Mouse (Mus musculus): Measurements from ENCODE around the gene Yy1.

DNA sequence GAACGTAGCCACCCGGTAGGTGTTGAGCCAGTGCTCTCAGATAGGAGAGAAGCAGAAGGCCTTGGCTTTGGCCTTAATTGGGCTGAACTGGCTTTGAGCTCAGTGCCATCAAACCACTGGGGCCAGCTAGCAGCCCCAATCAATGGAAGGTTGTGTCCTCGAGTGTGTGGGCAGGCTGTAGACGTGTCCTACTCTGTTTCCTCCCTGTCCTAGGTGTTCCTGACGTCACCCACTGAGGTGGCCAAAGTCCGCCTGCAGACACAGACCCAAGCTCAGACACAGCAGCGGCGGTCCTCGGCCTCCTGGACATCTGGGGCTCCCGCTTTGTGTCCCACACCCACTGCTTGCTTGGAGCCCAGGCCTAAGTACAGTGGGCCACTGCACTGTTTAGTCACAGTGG, 62.3 kb downstream of the Yy1 start:
- TF ChIP-seq EP300 (IDR thresholded peaks at IDR 0.05; ENCODE audit: low read depth) (no peak), CTCF (IDR thresholded peaks at IDR 0.05; ENCODE audit: low read depth) (no peak)
